Mouse (Mus musculus) frontal cortex, postnatal 14 days (tissue): ENCODE results near the gene Sipa1l3.

ENCODE experiments used
- DNase-seq, 2 experiments: peaks; one replicate each; pipeline ENCODE4 v3.0.0; 2022; ENCODE audit warnings: low spot score in 2 of 2

Sipa1l3 gene

GRCm38 (mm10) chr7:29518421-29519210 is at the start of gene Sipa1l3:
Gene Sipa1l3 (minus strand): TSS chr7:29518641.
- DNase-seq, result peak; percentile 93 to 94

DNA sequence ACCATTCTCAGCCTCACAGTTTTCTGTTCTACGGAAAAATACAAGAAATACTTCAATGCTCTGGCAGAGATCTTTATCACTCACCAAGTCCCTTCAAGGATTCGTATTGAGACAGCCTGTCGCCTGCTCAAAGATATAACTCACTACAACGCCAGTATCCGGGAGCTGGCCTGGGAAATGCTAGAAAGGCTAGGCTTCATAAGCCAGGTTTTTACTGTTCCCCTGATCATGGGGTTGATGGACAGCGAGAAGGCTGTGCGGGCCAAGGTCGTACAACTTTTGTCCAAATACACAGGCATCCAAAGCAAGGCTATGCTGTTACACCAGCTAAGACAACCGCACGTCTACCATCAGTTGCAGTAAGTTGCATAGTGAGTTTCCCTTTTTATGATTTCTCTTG is 44.6 kb upstream of the Sipa1l3 start:
- DNase-seq, result no peak

DNA sequence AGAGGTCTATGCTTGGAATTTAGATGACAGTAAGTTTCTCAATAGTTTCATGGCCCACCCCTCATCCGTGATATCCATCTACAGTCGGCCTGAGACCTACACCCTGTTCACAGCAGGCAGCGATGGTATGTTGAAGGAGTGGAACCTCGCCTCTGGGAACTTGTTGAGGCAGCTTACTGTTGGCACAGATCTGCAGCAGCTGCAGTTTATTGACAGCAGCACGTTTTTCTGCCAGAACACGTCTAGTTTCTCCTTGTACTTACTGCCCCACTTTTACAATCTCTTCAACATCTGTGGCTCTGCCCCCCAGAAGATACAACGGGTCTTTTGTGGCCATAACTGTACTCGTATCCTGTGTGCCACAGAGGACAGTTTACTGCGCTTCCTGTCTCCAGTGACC is 42.6 kb upstream of the Sipa1l3 start:
- DNase-seq, result no peak

GRCm38 (mm10) chr7:29559290-29559689 is 40.8 kb upstream of the Sipa1l3 start:
- no peak for DNase-seq

- DNase-seq, result no peak
These were observed 40.3 kb upstream of the Sipa1l3 start for GRCm38 (mm10) chr7:29558744-29559143.

GRCm38 (mm10) chr7:29556283-29556682 is 37.8 kb upstream of the Sipa1l3 start:
- no peak for DNase-seq

GRCm38 (mm10) chr7:29555521-29555920 is 37.1 kb upstream of the Sipa1l3 start:
- no peak for DNase-seq

- no peak for DNase-seq
These were observed 36.6 kb upstream of the Sipa1l3 start for GRCm38 (mm10) chr7:29555051-29555450.

DNA sequence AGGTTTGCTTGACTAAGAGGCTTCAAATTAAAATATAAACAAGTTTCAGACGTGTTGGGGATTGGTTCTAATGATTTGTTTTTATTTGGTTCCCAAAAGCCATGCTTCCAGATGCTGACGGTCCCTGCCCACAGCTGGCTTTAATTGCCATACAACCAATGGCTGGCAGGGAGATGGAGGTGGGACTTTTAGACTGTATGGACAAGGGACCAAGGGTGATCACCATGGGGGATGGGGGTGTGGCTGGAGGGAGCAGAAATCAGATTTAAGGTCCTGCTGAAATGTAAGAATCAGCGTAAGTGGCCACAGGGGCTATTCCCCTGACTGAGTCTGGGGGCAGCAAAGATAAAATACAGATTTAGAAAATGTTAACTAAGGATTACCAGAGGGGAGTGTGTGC is 32.2 kb upstream of the Sipa1l3 start:
- DNase-seq, result no peak

- no peak for DNase-seq
These were observed 23.2 kb upstream of the Sipa1l3 start for GRCm38 (mm10) chr7:29541608-29542007.

GRCm38 (mm10) chr7:29541186-29541585 is 22.7 kb upstream of the Sipa1l3 start:
- DNase-seq, result no peak

- DNase-seq, result no peak
These were observed 22.2 kb upstream of the Sipa1l3 start for GRCm38 (mm10) chr7:29540631-29541030.

GRCm38 (mm10) chr7:29523700-29524099 is 5.3 kb upstream of the Sipa1l3 start:
- peak; percentile 49 to 74 for DNase-seq

DNA sequence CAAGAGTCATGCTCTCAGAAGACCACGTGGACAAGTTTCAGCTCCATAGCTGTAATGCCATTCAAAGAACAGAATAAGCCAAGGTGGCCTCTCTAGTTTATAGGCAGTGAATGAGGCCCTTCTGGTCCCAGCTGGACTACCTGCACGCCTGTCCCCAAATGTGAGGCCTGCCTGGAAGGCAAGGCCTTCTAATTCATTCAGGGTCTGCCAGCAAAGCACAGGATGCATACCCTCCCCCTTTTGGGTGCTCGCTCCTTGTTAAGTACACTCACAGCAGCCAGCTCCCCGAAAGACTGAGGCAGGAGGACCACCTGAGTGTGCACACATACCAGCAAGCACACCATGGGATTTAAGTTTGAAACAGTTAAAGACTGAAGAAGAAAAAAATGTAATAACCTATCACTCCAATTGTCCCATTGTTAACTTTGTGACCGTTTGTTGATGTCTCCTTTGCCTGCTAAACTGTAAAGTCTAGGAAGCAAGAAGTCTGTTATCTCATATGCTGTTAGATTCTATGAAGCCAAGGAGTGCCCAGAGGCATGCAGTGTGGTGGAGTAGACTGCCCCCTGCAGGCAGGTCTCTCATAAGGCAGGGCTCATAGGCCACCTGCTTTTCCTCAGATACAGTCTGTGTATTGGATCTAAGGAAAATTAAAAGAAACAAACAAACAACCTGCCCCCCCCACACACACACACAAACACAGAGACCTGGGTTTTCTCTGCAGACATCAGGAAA is 3.6 kb upstream of the Sipa1l3 start:
- peak; percentile 59 to 83 for DNase-seq

- DNase-seq, result no peak
These were observed 2.9 kb upstream of the Sipa1l3 start for GRCm38 (mm10) chr7:29521365-29521764.

GRCm38 (mm10) chr7:29520794-29521193 is 2.4 kb upstream of the Sipa1l3 start:
- no peak for DNase-seq

GRCm38 (mm10) chr7:29519211-29519550 is 740 bp upstream of the Sipa1l3 start:
- no peak for DNase-seq

DNA sequence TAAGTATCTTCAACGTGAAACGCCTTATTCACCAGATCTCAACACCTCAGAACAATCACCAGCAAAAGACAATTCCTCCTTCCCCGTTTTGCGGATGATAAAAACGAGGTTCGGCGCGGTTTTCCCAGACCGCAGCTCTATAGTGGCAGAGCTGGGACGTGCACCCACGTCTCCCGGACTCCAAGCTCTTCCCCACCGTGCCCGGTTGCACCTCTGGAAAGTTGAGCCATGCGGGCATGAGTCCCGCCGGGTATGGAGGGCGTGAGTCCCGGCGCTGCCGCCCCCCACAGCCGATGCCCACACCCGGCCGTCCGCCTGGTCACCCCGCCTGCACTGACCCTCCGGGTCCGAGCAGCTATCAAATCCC is 404 bp downstream of the Sipa1l3 start:
- no peak for DNase-seq

GRCm38 (mm10) chr7:29517178-29517577 is 1.3 kb downstream of the Sipa1l3 start:
- no peak for DNase-seq

GRCm38 (mm10) chr7:29515652-29516051 is 2.8 kb downstream of the Sipa1l3 start:
- no peak for DNase-seq

DNA sequence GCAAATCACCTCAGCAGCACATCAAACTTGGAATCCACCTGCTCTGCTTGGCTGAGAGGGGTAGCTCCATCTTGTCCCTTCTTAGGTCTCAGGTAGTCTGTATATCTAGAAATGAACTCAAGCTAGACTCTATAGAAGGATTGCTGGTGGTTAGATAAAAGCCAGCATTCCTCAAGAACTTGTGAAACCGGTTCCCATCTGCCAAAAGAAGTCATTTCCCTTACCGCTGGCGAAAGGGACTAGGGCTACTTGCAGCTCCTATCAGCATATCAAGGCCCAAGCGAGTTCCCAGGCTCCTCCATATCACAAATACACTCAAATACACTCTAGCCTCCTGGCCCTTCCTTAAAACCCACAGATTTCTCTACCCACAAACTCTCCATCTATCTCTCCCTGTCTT is 5.7 kb downstream of the Sipa1l3 start:
- no peak for DNase-seq

DNA sequence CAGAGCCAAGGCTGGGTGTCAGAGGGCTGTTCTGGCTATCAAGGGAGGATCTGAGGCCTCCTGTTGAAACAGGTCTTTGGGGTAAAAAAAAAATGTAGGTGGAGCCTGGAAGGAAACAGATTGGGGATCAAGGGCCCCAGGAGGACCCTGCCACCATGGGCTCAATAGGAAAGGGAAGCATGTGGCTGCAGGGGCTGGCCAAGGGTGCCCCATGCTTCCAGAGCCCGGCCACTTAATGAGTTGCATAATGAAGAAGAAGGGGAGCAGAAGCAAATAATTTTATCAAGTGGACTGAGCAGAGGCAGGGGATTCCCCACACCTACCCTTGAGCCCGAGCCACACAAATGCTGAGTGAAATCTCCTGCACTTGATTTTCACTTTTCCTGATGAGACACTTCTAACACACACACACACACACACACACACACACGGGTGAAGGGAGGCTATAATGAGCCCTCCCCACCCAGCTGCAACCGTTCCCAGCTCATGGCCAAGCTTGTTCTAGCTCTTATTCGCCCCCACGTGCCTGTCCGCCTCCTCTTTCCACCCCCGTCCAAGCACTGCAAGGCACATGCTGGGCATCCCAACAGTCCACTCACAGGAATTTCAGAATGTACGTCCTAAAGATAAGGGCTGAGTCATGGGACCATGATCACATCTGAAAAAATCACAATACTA is 6.7 kb downstream of the Sipa1l3 start:
- DNase-seq, result no peak

GRCm38 (mm10) chr7:29508522-29508921 is 9.9 kb downstream of the Sipa1l3 start:
- DNase-seq, result no peak
